Mouse (Mus musculus) MN1 (cell line): ENCODE data around the gene Mepe.

Experiments used
- DNase-seq: peaks from one replicate; pipeline ENCODE4 v3.0.0-alpha.2; 2016; ENCODE audit warnings: low spot score

Gene Mepe

GRCm38 (mm10) chr5:104351874-104352273 lies 26.7 kb downstream of the Mepe start:
- DNase-seq, result no peak

GRCm38 (mm10) chr5:104357575-104357974 lies 32.4 kb downstream of the Mepe start:
- no peak for DNase-seq

GRCm38 (mm10) chr5:104358592-104358991 lies 33.5 kb downstream of the Mepe start:
- DNase-seq, result no peak

- no peak for DNase-seq
Measured at GRCm38 (mm10) chr5:104359257-104359656, 34.1 kb downstream of the Mepe start.

- no peak for DNase-seq
Measured at GRCm38 (mm10) chr5:104370580-104370979, 45.5 kb downstream of the Mepe start.

GRCm38 (mm10) chr5:104371284-104371683 lies 46.2 kb downstream of the Mepe start:
- no peak for DNase-seq

- DNase-seq, result no peak
Measured at GRCm38 (mm10) chr5:104373648-104374307, 48.6 kb downstream of the Mepe start.

- no peak for DNase-seq
Measured at GRCm38 (mm10) chr5:104374308-104374660, 49.2 kb downstream of the Mepe start.

- DNase-seq, result no peak
Measured at GRCm38 (mm10) chr5:104375132-104375531, 50.0 kb downstream of the Mepe start.

GRCm38 (mm10) chr5:104376890-104377289 lies 51.8 kb downstream of the Mepe start:
- DNase-seq, result no peak

- DNase-seq, result no peak
Measured at GRCm38 (mm10) chr5:104380574-104380973, 55.4 kb downstream of the Mepe start.

- no peak for DNase-seq
Measured at GRCm38 (mm10) chr5:104381671-104382070, 56.5 kb downstream of the Mepe start.

- DNase-seq, result no peak
Measured at GRCm38 (mm10) chr5:104384540-104384939, 59.4 kb downstream of the Mepe start.

- DNase-seq, result no peak
Measured at GRCm38 (mm10) chr5:104385521-104385920, 60.4 kb downstream of the Mepe start.

GRCm38 (mm10) chr5:104386908-104387307 lies 61.8 kb downstream of the Mepe start:
- DNase-seq, result no peak
